Comparison of ENCODE assay signal across 9 mouse cellular contexts in the genomic region with DNA sequence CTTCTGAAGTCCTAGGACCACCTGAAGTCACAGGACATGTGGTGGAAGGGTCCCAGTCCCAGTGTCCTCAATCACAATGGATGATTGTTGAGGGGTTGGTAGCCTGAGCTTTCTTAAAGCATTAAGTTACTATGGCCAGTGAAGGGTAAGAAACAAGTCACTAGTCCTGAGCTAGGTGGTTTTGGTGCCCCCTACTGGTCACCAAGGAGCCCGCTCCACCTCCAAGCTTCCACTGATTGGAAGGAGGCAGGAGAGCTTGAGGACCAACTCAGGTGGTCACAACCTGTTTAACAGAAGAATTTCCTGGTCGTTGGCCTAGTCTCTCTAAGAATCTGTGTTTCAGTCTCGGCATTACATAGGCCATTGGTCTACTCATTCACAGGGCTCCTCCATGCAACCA. TPM values are rescaled to one million over a fixed set of nuclear protein-coding genes. Genes with fewer than 3 reads are reported as not detected.
DNase-seq lines count a peak whose midpoint lies in the region; ATAC-seq and TF ChIP-seq lines count a peak whose summit lies in the region.
"Had no signal": no experiment of that assay in that cellular context is flagged by ENCODE, and none has a peak within 500 bp of the region (broad histone marks: within the 10 kb centered on the region; RNA-seq: fewer than 3 reads in every experiment).

No protein-coding gene starts in this region.

- no peak overlapping the region for H3K9ac ChIP-seq in neural tube, embryonic 12.5 days
- H3K9ac ChIP-seq: limb, embryonic 12.5 days had no signal

- no peak for TF ChIP-seq POLR2A in cortical plate, adult 2 months (IDR thresholded peaks at IDR 0.05; ENCODE audit: extremely low read depth, insufficient read depth, low read length)

- no peaks in the 10 kb centered on the region for H3K9me3 ChIP-seq in neural tube, embryonic 12.5 days
- H3K9me3 ChIP-seq: limb, embryonic 12.5 days had no signal

- H3K4me1 ChIP-seq in cortical plate, adult 2 months (ENCODE audit: control insufficient read depth, insufficient read depth, low read length): no peaks in the 10 kb centered on the region
- H3K4me1 ChIP-seq in neural tube, embryonic 12.5 days: peaks cover 19% of the 10 kb centered on the region

- peaks cover 29% of the 10 kb centered on the region for H3K27me3 ChIP-seq in neural tube, embryonic 12.5 days (replicated peaks)

- WGBS in neural tube, embryonic 12.5 days: 15% methylated on average over 3 of the region's 3 CpGs

- no peak overlapping the region for H3K27ac ChIP-seq in cortical plate, adult 2 months (ENCODE audit: insufficient read depth, low read length)
- no peak overlapping the region for H3K27ac ChIP-seq in neural tube, embryonic 12.5 days
- H3K27ac ChIP-seq: limb, embryonic 12.5 days had no signal

- H3K4me3 ChIP-seq in cortical plate, adult 2 months (ENCODE audit: insufficient read depth, low read length): 0 out of 2 replicates have a peak overlapping the region, but pooled peaks have one; percentile 54
- H3K4me3 ChIP-seq in neural tube, embryonic 12.5 days: no peak overlapping the region
- H3K4me3 ChIP-seq: limb, embryonic 12.5 days had no signal

- peak overlapping the region; percentile 83; the same call in 1 of the 2 replicates for H3K4me2 ChIP-seq in neural tube, embryonic 12.5 days (replicated peaks)
- H3K4me2 ChIP-seq: limb, embryonic 12.5 days had no signal

- H3K36me3 ChIP-seq in neural tube, embryonic 12.5 days: no peaks in the 10 kb centered on the region
- H3K36me3 ChIP-seq: limb, embryonic 12.5 days had no signal

- intact Hi-C loops in gastrocnemius, postnatal 36 days (cut with DNase I): loop anchor here (2.0 kb wide), 1 partner anchor 113 kb away; no protein-coding TSS in a partner anchor

- peak; percentile 41 for DNase-seq in gastrocnemius, postnatal 10 days
- no peak for DNase-seq in gastrocnemius, postnatal 36 days
- peak; percentile 27 for DNase-seq in thymus, postnatal 14 days
- no peak for DNase-seq in thymus, adult 18-20 months
- DNase-seq in layer of hippocampus, postnatal 10 days (ENCODE audit: low spot score in 2 of 2): peak; percentile 67 to 73

- TF ChIP-seq CTCF in cortical plate, adult 2 months (IDR thresholded peaks at IDR 0.05; ENCODE audit: extremely low read depth, insufficient read depth, low read length): peak; percentile 86

- ATAC-seq in neural tube, embryonic 12.5 days (ENCODE audit: low FRiP score, low read depth): no peak
- no peak for ATAC-seq in activated CD4-positive, CD25-positive, alpha-beta regulatory T cell, adult 4 months

RNA-seq across cellular contexts. Expression of a gene that starts 2.2 kb away (rescaled TPM):
- total RNA-seq in gastrocnemius, postnatal 10 days (2021): under 1 TPM; 0.26 to 0.29 TPM
- total RNA-seq in gastrocnemius, postnatal 36 days (2021): under 1 TPM in 1 of 2 experiments, not detected in 1; 0.54 TPM
- polyA plus RNA-seq in cortical plate, adult 2 months (2012; rRNA removed): 48.1 and 53.4 TPM in 2 replicates
- total RNA-seq in layer of hippocampus, postnatal 10 days (2021): 100 to 1,000 TPM in 1 of 2 experiments, 10 to 100 TPM in 1; 96.8 to 103 TPM
- polyA plus RNA-seq in neural tube, embryonic 12.5 days (2016; fragmentation: Nextera tagmentation; extraction: Ambion mirVana): 42.1 and 44.0 TPM in 2 replicates
- polyA plus RNA-seq in activated CD4-positive, CD25-positive, alpha-beta regulatory T cell, adult 4 months (2017; shearing (Covaris generic)): not detected

Comparison
In these comparisons a context has a peak if more than half of its experiments do, and no peak if none do; other contexts are left out.
1. DNase-seq: peak in gastrocnemius, postnatal 10 days (single experiment), thymus, postnatal 14 days (single experiment) and layer of hippocampus, postnatal 10 days (2 of 2); none in gastrocnemius, postnatal 36 days (0 of 2) and thymus, adult 18-20 months (0 of 2).
2. RNA of a gene that starts 2.2 kb away (total RNA-seq): 96.8 to 103 TPM in layer of hippocampus, postnatal 10 days; 0.54 TPM in gastrocnemius, postnatal 36 days and 0.26 to 0.29 TPM in gastrocnemius, postnatal 10 days; every median in the first group is over 10 times any median in the second.